Mouse (Mus musculus): ENCODE results near the gene Ube2q2. TPM values are rescaled to one million over a fixed set of nuclear protein-coding genes. Genes with fewer than 3 reads are reported as not detected.

Ube2q2 gene
- total and polyA plus RNA-seq, 2 experiments from 2014 or later: 22.0 to 23.5 TPM

- Histone ChIP-seq H3K36me3 (replicated peaks; ENCODE audit: control insufficient read depth, insufficient read depth, low read length) (0 out of 2 replicates have a peak, but pooled peaks cover 10% of the 10 kb centered on the region), H3K27ac (ENCODE audit: low read depth) (no peak overlapping the region), H3K4me2 (ENCODE audit: low read depth, low read length) (no peak overlapping the region), H3K9ac (replicated peaks; ENCODE audit: low read depth, low read length) (no peak overlapping the region), H3K9me3 (replicated peaks; ENCODE audit: control insufficient read depth, low read length) (no peaks in the 10 kb centered on the region), H3K4me1 (ENCODE audit: control insufficient read depth, insufficient read depth) (no peaks in the 10 kb centered on the region), H3K4me3 (ENCODE audit: low read depth, low read length) (no peak overlapping the region), H3K27me3 (ENCODE audit: control insufficient read depth, insufficient read depth, low read length) (no peaks in the 10 kb centered on the region)
- WGBS: 83% methylated on average over 3 of the region's 3 CpGs
- ATAC-seq (ENCODE audit: insufficient read depth, low read depth) (no peak), DNase-seq (ENCODE audit: low spot score) (no peak)
- TF ChIP-seq CTCF (IDR thresholded peaks at IDR 0.05; ENCODE audit: low read depth): no peak
- TF ChIP-seq EP300 (IDR thresholded peaks at IDR 0.05; ENCODE audit: low read depth): no peak
Observed at GRCm38 (mm10) chr9:55195876-55196275, 47.2 kb downstream of the Ube2q2 start.

GRCm38 (mm10) chr9:55198260-55198659 lies 49.6 kb downstream of the Ube2q2 start:
- Histone ChIP-seq H3K4me2 (ENCODE audit: low read depth, low read length) (no peak overlapping the region), H3K27me3 (ENCODE audit: control insufficient read depth, insufficient read depth, low read length) (no peaks in the 10 kb centered on the region), H3K36me3 (replicated peaks; ENCODE audit: control insufficient read depth, insufficient read depth, low read length) (peaks cover 1% of the 10 kb centered on the region; the same call in 1 of the 2 replicates), H3K4me1 (ENCODE audit: control insufficient read depth, insufficient read depth) (no peaks in the 10 kb centered on the region), H3K27ac (ENCODE audit: low read depth) (no peak overlapping the region), H3K9ac (replicated peaks; ENCODE audit: low read depth, low read length) (no peak overlapping the region), H3K9me3 (replicated peaks; ENCODE audit: control insufficient read depth, low read length) (no peaks in the 10 kb centered on the region), H3K4me3 (ENCODE audit: low read depth, low read length) (no peak overlapping the region)
- DNase-seq (ENCODE audit: low spot score) (no peak), ATAC-seq (ENCODE audit: insufficient read depth, low read depth) (no peak)
- 94% methylated on average over 1 of the region's 1 CpGs for WGBS
- TF ChIP-seq EP300 (IDR thresholded peaks at IDR 0.05; ENCODE audit: low read depth) (no peak), CTCF (IDR thresholded peaks at IDR 0.05; ENCODE audit: low read depth) (no peak)

GRCm38 (mm10) chr9:55199348-55199747 lies 50.7 kb downstream of the Ube2q2 start:
- H3K4me3 ChIP-seq (ENCODE audit: low read depth, low read length): no peak overlapping the region
- no peaks in the 10 kb centered on the region for H3K27me3 ChIP-seq (ENCODE audit: control insufficient read depth, insufficient read depth, low read length)
- 24% methylated on average over 2 of the region's 2 CpGs for WGBS
- H3K27ac ChIP-seq (ENCODE audit: low read depth): peak overlapping the region; percentile 49
- no peaks in the 10 kb centered on the region for H3K9me3 ChIP-seq (replicated peaks; ENCODE audit: control insufficient read depth, low read length)
- peak; percentile 67 for DNase-seq (ENCODE audit: low spot score)
- ATAC-seq (ENCODE audit: insufficient read depth, low read depth): peak; percentile 81
- TF ChIP-seq EP300 (IDR thresholded peaks at IDR 0.05; ENCODE audit: low read depth) (no peak), CTCF (IDR thresholded peaks at IDR 0.05; ENCODE audit: low read depth) (peak; percentile 53)
- H3K9ac ChIP-seq (replicated peaks; ENCODE audit: low read depth, low read length): no peak overlapping the region
- H3K4me2 ChIP-seq (ENCODE audit: low read depth, low read length): no peak overlapping the region
- no peaks in the 10 kb centered on the region; the same call in none of the 2 replicates for H3K36me3 ChIP-seq (replicated peaks; ENCODE audit: control insufficient read depth, insufficient read depth, low read length)
- H3K4me1 ChIP-seq (ENCODE audit: control insufficient read depth, insufficient read depth): no peaks in the 10 kb centered on the region

GRCm38 (mm10) chr9:55208458-55208789 lies 59.8 kb downstream of the Ube2q2 start:
- 0% methylated on average over 2 of the region's 2 CpGs for WGBS
- Histone ChIP-seq H3K36me3 (replicated peaks; ENCODE audit: control insufficient read depth, insufficient read depth, low read length) (no peaks in the 10 kb centered on the region; the same call in 1 of the 2 replicates), H3K27me3 (ENCODE audit: control insufficient read depth, insufficient read depth, low read length) (no peaks in the 10 kb centered on the region), H3K27ac (ENCODE audit: low read depth) (peak overlapping the region; percentile 82), H3K4me2 (ENCODE audit: low read depth, low read length) (peak overlapping the region; percentile 88), H3K4me3 (ENCODE audit: low read depth, low read length) (peak overlapping the region; percentile 84), H3K9me3 (replicated peaks; ENCODE audit: control insufficient read depth, low read length) (no peaks in the 10 kb centered on the region), H3K4me1 (ENCODE audit: control insufficient read depth, insufficient read depth) (peaks cover 16% of the 10 kb centered on the region), H3K9ac (replicated peaks; ENCODE audit: low read depth, low read length) (peak overlapping the region; percentile 81)
- peak; percentile 15 for ATAC-seq (ENCODE audit: insufficient read depth, low read depth)
- no peak for DNase-seq (ENCODE audit: low spot score)
- TF ChIP-seq EP300 (IDR thresholded peaks at IDR 0.05; ENCODE audit: low read depth) (no peak), CTCF (IDR thresholded peaks at IDR 0.05; ENCODE audit: low read depth) (no peak)

- no peak for TF ChIP-seq EP300 (IDR thresholded peaks at IDR 0.05; ENCODE audit: low read depth)
- no peak for TF ChIP-seq CTCF (IDR thresholded peaks at IDR 0.05; ENCODE audit: low read depth)
- no peaks in the 10 kb centered on the region for H3K9me3 ChIP-seq (replicated peaks; ENCODE audit: control insufficient read depth, low read length)
- under 1% methylated on average over 65 of the region's 65 CpGs for WGBS
Observed at GRCm38 (mm10) chr9:55208790-55209481, 60.3 kb downstream of the Ube2q2 start, which contains the start of gene Fbxo22. Fbxo22 (plus strand) TSS chr9:55208925.

More at GRCm38 (mm10) chr9:55208790-55209481, 60.3 kb downstream of the Ube2q2 start, which contains the start of gene Fbxo22:
- Histone ChIP-seq H3K27ac (ENCODE audit: low read depth) (peak within 1 kb of the TSS; percentile 82), H3K27me3 (ENCODE audit: control insufficient read depth, insufficient read depth, low read length) (no peaks in the 10 kb centered on the region), H3K9ac (replicated peaks; ENCODE audit: low read depth, low read length) (peak within 1 kb of the TSS; percentile 81), H3K4me1 (ENCODE audit: control insufficient read depth, insufficient read depth) (peaks cover 16% of the 10 kb centered on the region), H3K4me2 (ENCODE audit: low read depth, low read length) (peak within 1 kb of the TSS; percentile 88), H3K36me3 (replicated peaks; ENCODE audit: control insufficient read depth, insufficient read depth, low read length) (peaks cover 3% of the 10 kb centered on the region), H3K4me3 (ENCODE audit: low read depth, low read length) (peak within 1 kb of the TSS; percentile 84)
- peak; percentile 98 for ATAC-seq (ENCODE audit: insufficient read depth, low read depth)
- DNase-seq (ENCODE audit: low spot score): peak; percentile 89

All from heart, postnatal 0 days (tissue).